Mouse (Mus musculus) thymus, adult 2 months (tissue): ENCODE results near the gene Gnb4.

Source experiments
- CTCF ChIP-seq: fragments of 200-500 bp; IDR thresholded peaks from 2 replicates; pipeline ENCODE4 v1.5.1; 2012; ENCODE audit warnings: mild to moderate bottlenecking, control low read depth, low read length, moderate library complexity, borderline replicate concordance; ENCODE audit not compliant: control insufficient read depth, poor library complexity, insufficient read depth; ENCODE audit errors: extremely low read depth
- POLR2A ChIP-seq: fragments of 200-500 bp; IDR thresholded peaks from 2 replicates; pipeline ENCODE4 v1.6.1; 2012; ENCODE audit warnings: mild to moderate bottlenecking, low read length, control low read depth, moderate library complexity; ENCODE audit not compliant: control insufficient read depth, poor library complexity, insufficient read depth; ENCODE audit errors: extremely low read depth

GRCm38 (mm10) chr3:32580738-32581137, 35.6 kb downstream of the Gnb4 start:
- TF ChIP-seq CTCF, result no peak
- no peak for TF ChIP-seq POLR2A
